ENCODE assay signal across 12 mouse cellular contexts in genomic region chr3:51670414-51671070, GRCm38 (mm10). TPM values are rescaled to one million over a fixed set of nuclear protein-coding genes. Genes with fewer than 3 reads are reported as not detected.
DNase-seq lines count a peak whose midpoint lies in the region; ATAC-seq and TF ChIP-seq lines count a peak whose summit lies in the region.
"Had no signal": no experiment of that assay in that cellular context is flagged by ENCODE, and none has a peak within 500 bp of the region (broad histone marks: within the 10 kb centered on the region; RNA-seq: fewer than 3 reads in every experiment).

No protein-coding gene starts in this region.

- peaks cover 45 to 51% of the 10 kb centered on the region in 2 experiments for H3K4me1 ChIP-seq in liver, embryonic 14.5 days (replicated peaks; ENCODE audit: control insufficient read depth in 2 of 2, insufficient read depth in 2 of 2, low read length in 1 of 2)

- 32% methylated on average over 5 of the region's 5 CpGs for WGBS in liver, embryonic 14.5 days (ENCODE audit: insufficient replicate concordance)

- H3K9me3 ChIP-seq in liver, embryonic 14.5 days (ENCODE audit: control insufficient read depth, low read length): no peaks in the 10 kb centered on the region
- H3K9me3 ChIP-seq: embryonic facial prominence, embryonic 15.5 days had no signal

- ATAC-seq in liver, embryonic 14.5 days (ENCODE audit: insufficient read depth): peak; percentile 90

- H3K27me3 ChIP-seq in liver, embryonic 14.5 days (ENCODE audit: control insufficient read depth, insufficient read depth, low read length): no peaks in the 10 kb centered on the region
- H3K27me3 ChIP-seq: embryonic facial prominence, embryonic 15.5 days had no signal

- TF ChIP-seq EP300 in liver, embryonic 14.5 days (IDR thresholded peaks at IDR 0.05; ENCODE audit: low read depth): peak; percentile 83

- peak overlapping the region; percentile 51 for H3K4me2 ChIP-seq in liver, embryonic 14.5 days (ENCODE audit: low read depth)
- H3K4me2 ChIP-seq: embryonic facial prominence, embryonic 15.5 days had no signal

- peak overlapping the region; percentile 52 for H3K9ac ChIP-seq in liver, embryonic 14.5 days (replicated peaks)
- H3K9ac ChIP-seq: embryonic facial prominence, embryonic 15.5 days had no signal

- no peak for TF ChIP-seq CTCF in liver, embryonic 14.5 days (IDR thresholded peaks at IDR 0.05; ENCODE audit: low read depth)

- H3K27ac ChIP-seq in liver, embryonic 14.5 days: peak overlapping the region; percentile 91
- H3K27ac ChIP-seq: embryonic facial prominence, embryonic 15.5 days had no signal

- no peaks in the 10 kb centered on the region for H3K36me3 ChIP-seq in liver, embryonic 14.5 days (replicated peaks; ENCODE audit: control insufficient read depth, insufficient read depth, low read depth)
- H3K36me3 ChIP-seq: embryonic facial prominence, embryonic 15.5 days had no signal

- intact Hi-C loops in left cerebral cortex, postnatal 14 days (cut with DNase I): no loop called here

- DNase-seq in 3134 (ENCODE audit: extremely low read depth, insufficient read length, low spot score) (peak; percentile 52), 416B (ENCODE audit: low read depth) (peak; percentile 74)
- peak; percentile 91 for DNase-seq in c-Kit-negative CD71-positive TER-119-positive erythroid progenitor cells, embryonic 14.5 days (ENCODE audit: low read depth, low spot score)
- DNase-seq in liver, embryonic 14.5 days (ENCODE audit: low read depth in 3 of 3, low spot score in 3 of 3): peak; percentile 84 to 88 (median 87)
- DNase-seq in left cerebral cortex, postnatal 14 days (ENCODE audit: low spot score in 2 of 2): no peak
- DNase-seq in kidney, postnatal 10 days: no peak
- no peak for DNase-seq in right cerebral cortex, adult 18-20 months
- DNase-seq: cerebellum, adult 9-11 months; layer of hippocampus, adult 9-11 months; right cerebral cortex, postnatal 4 days; thymus, adult 2 months had no signal

- no peak overlapping the region for H3K4me3 ChIP-seq in liver, embryonic 14.5 days (ENCODE audit: insufficient read depth in 1 of 2, low read depth in 2 of 2, low read length in 2 of 2)
- H3K4me3 ChIP-seq: embryonic facial prominence, embryonic 15.5 days had no signal

RNA-seq across cellular contexts. Expression of gene Mgst2, which starts 10.4 kb away (rescaled TPM):
- 2.8 and 3.6 TPM in 2 replicates for polyA plus RNA-seq in liver, embryonic 14.5 days (2012; rRNA removed)
- polyA plus RNA-seq in liver, embryonic 14.5 days (2014; fragmentation: Nextera tagmentation; extraction: Ambion mirVana): 19.0 and 20.8 TPM in 2 replicates
- total RNA-seq in left cerebral cortex, postnatal 14 days (2021): under 1 TPM in 1 of 2 experiments, not detected in 1; 0.82 TPM

Comparison
In these comparisons a context has a peak if more than half of its experiments do, and no peak if none do; other contexts are left out.
1. DNase-seq: peak in 3134 (single experiment), 416B (single experiment), c-Kit-negative CD71-positive TER-119-positive erythroid progenitor cells, embryonic 14.5 days (single experiment) and liver, embryonic 14.5 days (3 of 3); none in left cerebral cortex, postnatal 14 days (0 of 2), kidney, postnatal 10 days (single experiment) and right cerebral cortex, adult 18-20 months (single experiment).